Mouse (Mus musculus) brain, embryonic 14.5 days (tissue): ENCODE results near the gene 2510002D24Rik. TPM values are rescaled to one million over a fixed set of nuclear protein-coding genes. Genes with fewer than 3 reads are reported as not detected.

Experiments
- DNase-seq: peaks from one replicate; pipeline ENCODE4 v3.0.0-alpha.2; 2011; ENCODE audit warnings: low read depth
- CTCF ChIP-seq: fragments of 200-500 bp; IDR thresholded peaks from 2 replicates; pipeline ENCODE4 v1.5.1; 2012; ENCODE audit warnings: inconsistent platforms, mild to moderate bottlenecking, moderate library complexity, borderline replicate concordance; ENCODE audit not compliant: insufficient read depth, insufficient read length; ENCODE audit errors: extremely low read depth
- POLR2A ChIP-seq: fragments of 200-500 bp; IDR thresholded peaks from 2 replicates; pipeline ENCODE4 v1.6.1; 2012; ENCODE audit warnings: mild to moderate bottlenecking, inconsistent platforms, borderline replicate concordance; ENCODE audit not compliant: poor library complexity, insufficient read depth, insufficient read length, severe bottlenecking; ENCODE audit errors: extremely low read depth
- polyA plus RNA-seq: library from polyadenylated mRNA; depleted of rRNA; stranded (reverse); fragments of >200 nt; gene quantifications from 2 replicates; pipeline ENCODE4 v1.2.3, GENCODE M21; 2012; rRNA removed

The 2510002D24Rik gene
- 35.8 and 39.8 TPM in 2 replicates for polyA plus RNA-seq

- DNase-seq, result peak; percentile 97
These were observed at the start of gene 2510002D24Rik, which contains the start of gene Gm28539 for GRCm38 (mm10) chr16:18836468-18837208. Gene 2510002D24Rik, plus strand, starts transcription at chr16:18836578. Gene Gm28539, plus strand, starts transcription at chr16:18836584.

GRCm38 (mm10) chr16:18786652-18787051 is 49.7 kb upstream of the 2510002D24Rik start:
- DNase-seq, result no peak

More at GRCm38 (mm10) chr16:18836468-18837208, at the start of gene 2510002D24Rik, which contains the start of gene Gm28539:
- TF ChIP-seq POLR2A (peak; percentile 59; the same call in 1 of the 2 replicates), CTCF (no peak)

GRCm38 (mm10) chr16:18788627-18789406 is 47.6 kb upstream of the 2510002D24Rik start:
- no peak for TF ChIP-seq POLR2A
- no peak for TF ChIP-seq CTCF
- no peak for DNase-seq

More at GRCm38 (mm10) chr16:18786652-18787051, 49.7 kb upstream of the 2510002D24Rik start:
- TF ChIP-seq POLR2A (no peak), CTCF (no peak)

- TF ChIP-seq CTCF (no peak), POLR2A (no peak)
- DNase-seq, result no peak
These were observed 41.0 kb upstream of the 2510002D24Rik start for GRCm38 (mm10) chr16:18795223-18795899.

GRCm38 (mm10) chr16:18796645-18797044 is 39.7 kb upstream of the 2510002D24Rik start:
- no peak for TF ChIP-seq POLR2A
- TF ChIP-seq CTCF, result no peak
- DNase-seq, result peak; percentile 49

- TF ChIP-seq CTCF (no peak), POLR2A (no peak)
- DNase-seq, result no peak
These were observed 38.2 kb upstream of the 2510002D24Rik start for GRCm38 (mm10) chr16:18798151-18798550.

GRCm38 (mm10) chr16:18798841-18799240 is 37.5 kb upstream of the 2510002D24Rik start:
- TF ChIP-seq CTCF, result peak; percentile 61; the same call in 1 of the 2 replicates
- TF ChIP-seq POLR2A, result no peak
- peak; percentile 51 for DNase-seq

GRCm38 (mm10) chr16:18805746-18806145 is 30.6 kb upstream of the 2510002D24Rik start:
- no peak for DNase-seq
- TF ChIP-seq POLR2A (no peak), CTCF (no peak)

GRCm38 (mm10) chr16:18809001-18809400 is 27.4 kb upstream of the 2510002D24Rik start:
- DNase-seq, result no peak
- TF ChIP-seq POLR2A (no peak), CTCF (no peak)

- TF ChIP-seq CTCF (no peak), POLR2A (no peak)
- DNase-seq, result no peak
These were observed 25.3 kb upstream of the 2510002D24Rik start for GRCm38 (mm10) chr16:18811032-18811431.
